Mouse (Mus musculus) cerebellum, postnatal 4 days (tissue): ENCODE data around the gene Tmem117.
A peak's percentile ranks its signal among the peaks of the same experiment; 100 is the strongest.

ENCODE experiments used
- DNase-seq, 2 experiments: peaks; one replicate each; pipeline ENCODE4 v3.0.0; 2022; ENCODE audit warnings: low spot score in 2 of 2, mixed read lengths in 1 of 2

Gene Tmem117

GRCm38 (mm10) chr15:94893201-94893600 is 264.2 kb downstream of the Tmem117 start:
- no peak for DNase-seq

GRCm38 (mm10) chr15:94894086-94894485 is 265.1 kb downstream of the Tmem117 start:
- no peak for DNase-seq

GRCm38 (mm10) chr15:94895681-94896080 is 266.6 kb downstream of the Tmem117 start:
- DNase-seq: no peak

GRCm38 (mm10) chr15:94903188-94903587 is 274.2 kb downstream of the Tmem117 start:
- no peak for DNase-seq

GRCm38 (mm10) chr15:94904672-94905407 is 275.8 kb downstream of the Tmem117 start:
- DNase-seq: no peak

- DNase-seq: no peak
Measured at GRCm38 (mm10) chr15:94921672-94922071, 292.6 kb downstream of the Tmem117 start.

- DNase-seq: no peak
Measured at GRCm38 (mm10) chr15:94927986-94928385, 299.0 kb downstream of the Tmem117 start.

- no peak for DNase-seq
Measured at GRCm38 (mm10) chr15:94930743-94931142, 301.7 kb downstream of the Tmem117 start.

GRCm38 (mm10) chr15:94933044-94933443 is 304.0 kb downstream of the Tmem117 start:
- no peak for DNase-seq

- DNase-seq: peak in 1 of 2 experiments; percentile 42
Measured at GRCm38 (mm10) chr15:94933480-94933879, 304.4 kb downstream of the Tmem117 start.

GRCm38 (mm10) chr15:94941954-94942353 is 312.9 kb downstream of the Tmem117 start:
- DNase-seq: no peak

GRCm38 (mm10) chr15:94942465-94942864 is 313.4 kb downstream of the Tmem117 start:
- DNase-seq: no peak

- no peak for DNase-seq
Measured at GRCm38 (mm10) chr15:94943891-94944290, 314.9 kb downstream of the Tmem117 start.

GRCm38 (mm10) chr15:94951382-94952048 is 322.5 kb downstream of the Tmem117 start:
- DNase-seq: no peak

- no peak for DNase-seq
Measured at GRCm38 (mm10) chr15:94956697-94957096, 327.7 kb downstream of the Tmem117 start.

GRCm38 (mm10) chr15:94957202-94957601 is 328.2 kb downstream of the Tmem117 start:
- no peak for DNase-seq

GRCm38 (mm10) chr15:94967004-94967403 is 338.0 kb downstream of the Tmem117 start:
- no peak for DNase-seq

GRCm38 (mm10) chr15:94968403-94969180 is 339.6 kb downstream of the Tmem117 start:
- no peak for DNase-seq

GRCm38 (mm10) chr15:94981798-94982197 is 352.8 kb downstream of the Tmem117 start:
- no peak for DNase-seq

GRCm38 (mm10) chr15:94995352-94995751 is 366.3 kb downstream of the Tmem117 start:
- no peak for DNase-seq

GRCm38 (mm10) chr15:95005121-95005824 is 376.2 kb downstream of the Tmem117 start:
- DNase-seq: no peak

GRCm38 (mm10) chr15:95022251-95022650 is 393.2 kb downstream of the Tmem117 start:
- no peak for DNase-seq
